Mouse (Mus musculus) intestine, embryonic 15.5 days (tissue): ENCODE results near the gene Sav1. TPM values are rescaled to one million over a fixed set of nuclear protein-coding genes. Genes with fewer than 3 reads are reported as not detected.
A peak's percentile ranks its signal among the peaks of the same experiment; 100 is the strongest.

Experiments used
- ATAC-seq: fragments of 200-750 bp; cut with Nextera tagmentation; 2 replicates; pipeline ENCODE4 v1.8.0; 2017; ENCODE audit warnings: moderate TSS enrichment, moderate library complexity
- H3K27ac ChIP-seq: fragments of 300-500 bp; sonication (generic); 2 replicates; pipeline ENCODE4 v1.5.1; 2015; ENCODE audit warnings: mild to moderate bottlenecking, inconsistent platforms
- H3K27me3 ChIP-seq: fragments of 300-500 bp; sonication (generic); replicated peaks from 2 replicates; pipeline ENCODE4 v1.6.1; 2015; ENCODE audit warnings: inconsistent platforms
- H3K36me3 ChIP-seq: fragments of 300-500 bp; sonication (generic); 2 replicates; pipeline ENCODE4 v1.6.1; 2015; ENCODE audit warnings: inconsistent platforms
- H3K4me1 ChIP-seq: fragments of 300-500 bp; sonication (generic); replicated peaks from 2 replicates; pipeline ENCODE4 v1.6.1; 2015; ENCODE audit warnings: inconsistent platforms
- H3K4me2 ChIP-seq: fragments of 300-500 bp; sonication (generic); replicated peaks from 2 replicates; pipeline ENCODE4 v1.6.1; 2015; ENCODE audit warnings: mild to moderate bottlenecking, inconsistent platforms
- H3K4me3 ChIP-seq: fragments of 300-500 bp; sonication (generic); replicated peaks from 2 replicates; pipeline ENCODE4 v1.5.1; 2015; ENCODE audit warnings: inconsistent platforms
- H3K9ac ChIP-seq: fragments of 300-500 bp; sonication (generic); 2 replicates; pipeline ENCODE4 v1.6.1; 2015; ENCODE audit warnings: inconsistent platforms
- H3K9me3 ChIP-seq: fragments of 300-500 bp; sonication (generic); 2 replicates; pipeline ENCODE4 v1.6.1; 2016; ENCODE audit warnings: inconsistent platforms
- WGBS: fragments of 180-500 bp; shearing (Covaris S2); methylation state at CpG from one replicate; pipeline ENCODE4 v1.1.7; 2015; 5-methylcytosine and 5-hydroxymethylcytosine counted together
- polyA plus RNA-seq: library from polyadenylated mRNA; unstranded; fragments of >200 nt; fragmentation: Nextera tagmentation; extraction: Ambion mirVana; gene quantifications from 2 replicates; pipeline ENCODE4 v1.2.1, GENCODE M21; 2015

The Sav1 gene
- polyA plus RNA-seq, result 5.1 and 5.6 TPM in 2 replicates

DNA sequence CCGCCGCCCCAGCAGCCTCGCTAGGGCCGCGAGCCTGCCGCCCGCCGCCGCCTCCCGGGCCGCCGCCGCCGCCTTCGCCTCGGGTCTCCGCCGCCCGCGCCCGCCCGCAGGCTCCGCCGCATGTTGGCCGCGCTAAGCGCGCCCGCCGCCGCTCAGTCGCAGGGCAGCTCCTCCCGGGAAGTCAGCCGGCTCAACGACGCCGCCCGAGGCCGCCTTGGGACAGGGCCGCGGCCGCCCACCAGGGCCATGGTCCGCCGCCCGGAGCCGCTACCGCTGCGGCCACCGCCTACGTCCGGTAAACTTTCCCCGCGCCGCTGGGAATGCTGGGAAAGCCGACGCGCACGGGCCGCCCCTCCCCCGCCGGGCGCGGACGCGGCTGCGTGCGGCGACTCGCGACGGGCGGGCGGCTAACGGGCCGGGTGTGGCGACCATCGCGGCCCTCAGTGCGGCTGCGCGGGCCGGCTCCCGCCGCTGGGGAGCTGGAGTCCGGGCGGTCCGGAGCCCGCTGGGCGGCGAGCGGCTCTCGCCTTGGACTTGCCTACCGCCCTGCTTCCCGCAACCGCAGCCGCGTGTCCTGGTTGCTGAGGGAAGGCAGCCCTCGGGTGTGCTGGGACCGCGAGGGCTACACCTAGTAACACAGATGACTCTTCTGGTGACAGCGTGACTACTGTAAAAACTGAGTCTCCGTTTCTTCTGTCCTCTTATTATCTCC is at the start of gene Sav1:
Gene Sav1 (minus strand): TSS at position 217 of the 712 bp plus-strand sequence.
- WGBS, result under 1% methylated on average over 89 of the region's 102 CpGs
- peak; percentile 97 for ATAC-seq
- H3K27me3 ChIP-seq, result no peaks in the 10 kb centered on the region
- peaks cover 3% of the 10 kb centered on the region; the same call in 1 of the 2 replicates for H3K36me3 ChIP-seq
- no peaks in the 10 kb centered on the region for H3K9me3 ChIP-seq
- peak within 1 kb of the TSS; percentile 80 for H3K4me2 ChIP-seq
- H3K27ac ChIP-seq, result peak within 1 kb of the TSS; percentile 91
- H3K4me3 ChIP-seq, result peak within 1 kb of the TSS; percentile 97
- no peaks in the 10 kb centered on the region for H3K4me1 ChIP-seq
- peak within 1 kb of the TSS; percentile 97 for H3K9ac ChIP-seq

DNA sequence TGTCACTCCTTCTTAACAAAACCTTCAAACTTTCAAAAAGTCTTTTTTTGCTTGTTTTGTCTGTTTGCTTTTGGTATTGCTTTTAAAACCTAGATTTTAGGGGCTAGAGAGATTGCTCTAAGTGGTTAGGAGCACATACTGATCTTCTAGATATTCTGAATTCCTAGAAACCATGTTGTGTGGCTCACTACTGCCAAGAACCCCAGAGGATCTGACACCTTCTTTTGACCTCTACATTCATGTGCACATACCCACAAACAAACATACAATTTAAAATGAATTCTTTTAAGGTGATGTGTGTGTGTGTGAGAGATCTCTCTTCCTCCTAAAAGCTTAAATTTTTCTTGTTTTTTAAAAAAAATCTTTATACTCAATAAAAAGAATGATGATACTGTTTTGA is 39.4 kb upstream of the Sav1 start:
- Histone ChIP-seq H3K36me3 (0 out of 2 replicates have a peak, but pooled peaks cover 2% of the 10 kb centered on the region), H3K4me1 (no peaks in the 10 kb centered on the region), H3K4me3 (no peak overlapping the region), H3K27me3 (no peaks in the 10 kb centered on the region), H3K9ac (no peak overlapping the region), H3K27ac (no peak overlapping the region), H3K4me2 (no peak overlapping the region), H3K9me3 (no peaks in the 10 kb centered on the region)
- ATAC-seq, result no peak

DNA sequence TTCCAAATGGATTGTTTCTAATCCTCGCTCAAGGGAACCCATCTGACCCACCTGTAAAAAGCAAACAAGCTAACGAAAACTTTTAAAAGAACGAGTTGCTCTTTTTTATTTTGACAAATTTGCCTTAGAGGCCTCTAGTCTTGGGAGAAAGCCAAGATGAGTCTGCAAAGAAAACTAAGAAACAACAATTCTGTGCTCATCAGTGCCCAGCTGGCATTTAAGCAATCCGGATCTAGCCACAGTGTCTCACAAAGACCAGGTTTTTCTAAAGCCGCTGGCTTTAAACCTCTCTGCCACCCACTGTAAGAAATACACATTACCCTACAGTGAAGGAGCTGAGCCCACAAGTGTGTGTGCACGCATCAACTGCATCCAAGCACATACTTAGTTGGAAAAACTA is 38.6 kb upstream of the Sav1 start:
- H3K4me1 ChIP-seq, result no peaks in the 10 kb centered on the region
- no peak for ATAC-seq
- H3K27me3 ChIP-seq, result no peaks in the 10 kb centered on the region
- H3K36me3 ChIP-seq, result peaks cover 7% of the 10 kb centered on the region; the same call in 1 of the 2 replicates
- no peak overlapping the region for H3K9ac ChIP-seq
- no peak overlapping the region for H3K4me3 ChIP-seq
- H3K9me3 ChIP-seq, result no peaks in the 10 kb centered on the region
- H3K4me2 ChIP-seq, result no peak overlapping the region
- H3K27ac ChIP-seq, result no peak overlapping the region
- WGBS, result 88% methylated on average over 6 of the region's 6 CpGs

DNA sequence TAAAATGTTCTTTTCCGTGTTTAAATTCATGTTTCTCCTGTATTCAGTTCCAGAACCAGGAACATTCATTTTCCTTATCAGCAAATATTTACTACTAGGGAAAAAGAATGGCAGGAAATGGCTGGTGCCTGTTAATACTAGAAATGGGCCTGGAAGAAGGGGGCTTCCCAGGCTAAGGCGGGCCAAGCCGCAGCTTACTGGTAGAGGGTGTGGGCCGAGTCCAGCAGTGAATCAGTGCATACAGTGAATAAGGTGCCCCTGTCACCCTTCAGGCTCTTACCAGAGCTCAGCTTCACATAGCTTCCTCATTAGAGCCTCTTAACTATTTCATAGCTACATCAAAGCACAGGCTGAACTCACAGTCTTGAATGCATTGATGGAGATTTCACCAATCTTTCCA is 36.8 kb upstream of the Sav1 start:
- H3K4me2 ChIP-seq, result no peak overlapping the region
- no peaks in the 10 kb centered on the region for H3K27me3 ChIP-seq
- H3K4me3 ChIP-seq, result no peak overlapping the region
- H3K27ac ChIP-seq, result no peak overlapping the region
- 83% methylated on average over 4 of the region's 4 CpGs for WGBS
- H3K9me3 ChIP-seq, result no peaks in the 10 kb centered on the region
- H3K9ac ChIP-seq, result no peak overlapping the region
- H3K36me3 ChIP-seq, result peaks cover 12% of the 10 kb centered on the region; the same call in 1 of the 2 replicates
- no peak for ATAC-seq
- H3K4me1 ChIP-seq, result no peaks in the 10 kb centered on the region

DNA sequence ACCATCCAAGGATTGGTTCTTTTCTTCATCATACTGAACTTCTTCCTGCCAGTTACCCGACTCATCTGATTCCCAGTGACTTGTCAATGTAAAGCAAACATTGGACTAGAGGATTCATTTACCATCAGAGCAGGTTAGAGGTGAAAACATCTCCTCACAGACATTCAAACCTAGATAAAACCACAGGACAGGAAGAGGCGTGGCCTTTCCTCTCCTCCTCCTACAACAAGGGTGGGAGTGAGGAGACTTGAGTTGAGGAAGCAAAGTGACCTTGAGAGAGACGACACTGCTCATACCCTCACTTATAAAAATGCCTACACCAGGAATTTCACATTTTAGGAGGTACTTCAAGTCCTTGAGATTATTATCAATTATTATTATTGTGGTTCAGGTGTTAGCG is 31.4 kb upstream of the Sav1 start:
- no peaks in the 10 kb centered on the region for H3K27me3 ChIP-seq
- no peak overlapping the region for H3K9ac ChIP-seq
- H3K36me3 ChIP-seq, result peaks cover 14% of the 10 kb centered on the region; the same call in 1 of the 2 replicates
- 73% methylated on average over 4 of the region's 4 CpGs for WGBS
- no peak for ATAC-seq
- H3K9me3 ChIP-seq, result no peaks in the 10 kb centered on the region
- no peak overlapping the region for H3K4me3 ChIP-seq
- no peaks in the 10 kb centered on the region for H3K4me1 ChIP-seq
- no peak overlapping the region for H3K4me2 ChIP-seq
- no peak overlapping the region for H3K27ac ChIP-seq

DNA sequence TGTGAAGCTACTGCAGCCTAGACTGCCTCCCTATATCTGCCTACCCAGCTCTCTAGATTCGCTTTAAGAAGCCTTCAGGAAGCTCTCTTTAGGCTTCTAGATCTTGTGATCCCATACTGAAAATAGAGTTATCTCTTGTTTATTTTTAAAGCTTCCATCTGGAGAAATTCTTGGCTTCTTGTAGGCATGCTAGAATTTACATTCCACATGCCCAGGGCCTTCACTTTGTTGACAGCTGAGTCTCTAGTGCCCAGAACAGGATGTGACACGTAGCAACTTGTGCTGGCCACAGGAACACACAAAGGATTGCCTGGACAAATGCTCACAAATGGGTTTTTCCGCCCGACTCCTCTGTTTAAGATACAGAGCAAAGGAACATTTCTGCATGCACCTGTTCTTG is 29.1 kb upstream of the Sav1 start:
- Histone ChIP-seq H3K9me3 (no peaks in the 10 kb centered on the region), H3K36me3 (peaks cover 13% of the 10 kb centered on the region; the same call in 1 of the 2 replicates), H3K27me3 (no peaks in the 10 kb centered on the region), H3K4me3 (no peak overlapping the region), H3K27ac (no peak overlapping the region), H3K4me2 (no peak overlapping the region), H3K4me1 (no peaks in the 10 kb centered on the region), H3K9ac (no peak overlapping the region)
- 60% methylated on average over 4 of the region's 4 CpGs for WGBS
- no peak for ATAC-seq

DNA sequence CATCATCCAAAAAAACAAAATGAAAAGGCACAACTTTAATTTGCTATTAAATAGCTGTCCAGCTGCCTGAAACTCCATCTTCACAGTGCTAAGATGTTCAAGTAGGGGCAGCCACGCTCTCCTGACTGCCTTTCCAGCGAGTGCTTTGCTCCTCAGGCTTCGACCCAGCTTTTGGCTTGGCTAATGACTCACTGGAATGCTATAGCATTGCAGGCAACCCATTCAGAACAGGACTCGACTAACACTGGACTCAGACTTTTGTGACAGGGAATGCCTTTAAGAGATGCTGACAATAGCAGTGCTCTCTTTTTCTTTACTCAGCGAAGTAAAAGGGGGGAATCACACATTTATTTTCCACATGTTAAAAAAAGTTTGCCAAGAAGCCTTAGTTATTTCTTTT is 24.9 kb upstream of the Sav1 start:
- Histone ChIP-seq H3K9me3 (no peaks in the 10 kb centered on the region), H3K9ac (no peak overlapping the region), H3K27ac (no peak overlapping the region), H3K4me2 (no peak overlapping the region), H3K4me3 (no peak overlapping the region), H3K36me3 (peaks cover 6% of the 10 kb centered on the region; the same call in 1 of the 2 replicates), H3K4me1 (no peaks in the 10 kb centered on the region), H3K27me3 (no peaks in the 10 kb centered on the region)
- no peak for ATAC-seq
- whole genome bisulfite sequencing, result 80% methylated on average over 5 of the region's 5 CpGs

DNA sequence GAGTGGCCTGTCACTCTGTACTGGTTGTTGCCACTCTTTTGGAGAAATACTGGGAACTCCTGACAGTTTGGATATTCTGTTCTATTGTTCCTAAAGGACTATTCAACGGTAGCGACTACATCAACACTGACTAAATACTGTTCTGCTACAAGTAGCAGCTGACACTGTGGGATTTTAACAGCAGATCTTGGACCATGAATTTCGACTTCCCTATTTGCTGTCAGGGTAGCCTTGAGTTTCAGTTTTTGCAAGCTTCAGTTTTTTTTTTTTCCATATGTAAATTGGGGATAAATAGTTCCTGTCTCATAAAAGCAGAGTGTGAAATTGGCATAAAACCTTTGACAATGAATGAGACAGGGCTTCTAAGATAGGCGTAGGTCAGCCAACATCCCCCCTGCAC is 23.6 kb upstream of the Sav1 start:
- Histone ChIP-seq H3K4me3 (no peak overlapping the region), H3K36me3 (peaks cover 3% of the 10 kb centered on the region; the same call in 1 of the 2 replicates), H3K27ac (no peak overlapping the region), H3K9ac (no peak overlapping the region), H3K4me1 (no peaks in the 10 kb centered on the region), H3K27me3 (no peaks in the 10 kb centered on the region), H3K9me3 (no peaks in the 10 kb centered on the region), H3K4me2 (no peak overlapping the region)
- no peak for ATAC-seq
- 98% methylated on average over 4 of the region's 4 CpGs for WGBS

DNA sequence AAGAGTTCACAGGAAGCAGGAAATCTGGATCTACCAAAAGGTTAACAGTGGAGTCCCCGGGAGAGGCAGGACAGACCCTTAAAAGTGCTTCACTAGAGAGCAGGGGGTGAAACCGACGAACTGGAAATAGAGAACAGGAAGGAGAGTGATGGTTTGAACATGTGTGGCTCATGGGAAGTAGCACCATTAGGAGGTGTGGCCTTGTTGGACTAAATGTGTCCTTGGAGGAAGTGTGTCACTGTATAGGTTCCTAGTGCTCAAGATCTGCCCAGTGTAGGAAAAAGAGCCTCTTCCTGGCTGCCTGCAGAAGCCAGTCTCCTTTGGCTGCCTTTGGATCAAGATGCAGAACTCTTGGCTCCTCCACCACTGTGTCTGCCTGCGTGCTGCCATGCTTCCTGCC is 18.3 kb upstream of the Sav1 start:
- H3K4me1 ChIP-seq, result no peaks in the 10 kb centered on the region
- H3K4me2 ChIP-seq, result no peak overlapping the region
- H3K27ac ChIP-seq, result no peak overlapping the region
- WGBS, result 90% methylated on average over 4 of the region's 4 CpGs
- no peak overlapping the region for H3K4me3 ChIP-seq
- H3K9ac ChIP-seq, result no peak overlapping the region
- no peaks in the 10 kb centered on the region for H3K36me3 ChIP-seq
- H3K27me3 ChIP-seq, result no peaks in the 10 kb centered on the region
- ATAC-seq, result no peak
- no peaks in the 10 kb centered on the region for H3K9me3 ChIP-seq

DNA sequence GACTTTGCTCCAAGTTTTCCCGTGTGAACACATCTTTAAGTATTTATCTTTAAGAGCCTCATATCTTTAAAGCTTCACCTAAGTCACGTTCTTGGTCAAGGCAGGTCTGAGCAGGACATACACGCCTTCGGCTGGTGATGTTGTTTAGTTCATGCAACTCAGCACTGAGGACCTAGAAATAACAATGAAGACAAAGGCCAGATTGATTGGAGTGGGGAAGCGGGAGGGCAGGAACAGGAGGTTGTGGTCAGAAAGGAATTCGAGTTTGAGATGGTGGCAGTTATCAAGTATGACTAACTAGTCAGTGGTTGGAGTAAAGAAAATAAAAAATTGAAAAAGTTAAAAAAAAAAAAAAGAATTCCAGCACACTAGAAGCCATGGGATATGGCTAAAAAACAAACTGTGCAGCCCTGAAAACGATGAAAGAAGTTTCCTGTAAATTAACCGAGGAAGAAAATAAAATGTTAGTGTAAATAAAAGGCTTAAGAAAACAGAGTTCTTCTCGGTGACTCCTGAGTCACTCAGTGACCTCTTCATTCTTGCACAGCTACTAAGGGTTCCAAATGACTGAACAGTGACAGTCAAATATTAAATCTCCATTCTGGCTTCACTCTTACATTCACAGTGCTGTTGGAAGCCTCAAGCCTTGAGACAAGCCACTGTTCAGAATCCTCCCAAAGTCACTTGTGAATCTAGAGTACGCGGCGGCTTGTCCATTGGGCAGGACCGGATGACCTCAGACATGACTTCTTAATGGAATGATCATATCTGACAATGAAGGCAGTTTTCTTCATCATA is 11.6 kb upstream of the Sav1 start:
- Histone ChIP-seq H3K9me3 (no peaks in the 10 kb centered on the region), H3K4me2 (no peak overlapping the region), H3K4me1 (no peaks in the 10 kb centered on the region), H3K4me3 (no peak overlapping the region), H3K27ac (no peak overlapping the region), H3K9ac (no peak overlapping the region), H3K27me3 (no peaks in the 10 kb centered on the region), H3K36me3 (no peaks in the 10 kb centered on the region)
- 77% methylated on average over 13 of the region's 13 CpGs for WGBS
- ATAC-seq, result no peak

DNA sequence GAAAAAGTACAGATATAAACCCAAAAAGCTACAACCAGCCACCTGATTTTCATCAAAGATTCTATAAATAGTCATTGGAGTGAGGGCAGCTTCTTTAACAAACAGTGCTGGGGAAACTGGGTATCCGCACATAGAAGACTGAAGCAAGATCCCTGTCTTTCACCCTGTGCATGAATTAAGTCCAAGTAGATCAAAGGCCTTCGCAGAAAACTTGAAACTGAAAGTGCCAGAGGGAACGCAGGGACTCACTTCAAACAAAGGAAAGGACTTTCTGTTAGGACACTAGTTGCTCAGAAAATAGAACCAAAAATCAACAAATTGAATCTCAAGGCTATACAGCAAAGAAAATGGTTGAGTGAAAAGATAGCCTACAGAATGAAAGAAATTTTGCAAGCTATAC is 8.6 kb upstream of the Sav1 start:
- no peak overlapping the region for H3K9ac ChIP-seq
- no peak overlapping the region for H3K4me3 ChIP-seq
- no peaks in the 10 kb centered on the region for H3K4me1 ChIP-seq
- no peaks in the 10 kb centered on the region for H3K9me3 ChIP-seq
- H3K36me3 ChIP-seq, result no peaks in the 10 kb centered on the region
- H3K27me3 ChIP-seq, result no peaks in the 10 kb centered on the region
- WGBS, result 79% methylated on average over 3 of the region's 3 CpGs
- H3K4me2 ChIP-seq, result no peak overlapping the region
- no peak for ATAC-seq
- H3K27ac ChIP-seq, result no peak overlapping the region

DNA sequence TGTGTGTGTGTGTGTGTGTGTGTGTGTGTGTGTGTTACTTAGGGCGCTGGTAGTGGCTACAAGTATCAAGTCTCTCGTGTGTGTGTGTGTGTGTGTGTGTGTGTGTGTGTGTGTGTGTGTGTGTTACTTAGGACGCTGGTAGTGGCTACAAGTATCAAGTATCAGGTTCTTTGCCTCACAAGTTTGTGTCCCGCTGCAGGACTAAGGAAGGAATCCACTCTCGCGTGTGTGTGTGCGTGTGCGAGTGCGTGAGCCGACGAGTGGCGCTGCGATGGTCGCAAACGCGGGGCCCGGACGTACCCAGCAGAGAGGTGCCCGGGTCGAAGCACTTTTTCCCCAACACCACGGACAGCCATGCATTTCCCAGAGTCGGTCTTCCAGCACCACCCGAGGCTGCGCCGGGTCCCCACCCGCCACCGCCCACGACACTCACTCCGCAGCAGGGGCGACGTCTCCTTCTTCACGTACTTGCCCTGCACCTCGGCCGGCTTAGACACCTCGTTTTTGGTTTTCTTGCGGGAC is 500 bp downstream of the Sav1 start:
- peak overlapping the region; percentile 97 for H3K4me3 ChIP-seq
- H3K9ac ChIP-seq, result peak overlapping the region; percentile 97
- ATAC-seq, result peak; percentile 64
- under 1% methylated on average over 34 of the region's 36 CpGs for WGBS
- peaks cover 3% of the 10 kb centered on the region; the same call in 1 of the 2 replicates for H3K36me3 ChIP-seq
- no peaks in the 10 kb centered on the region for H3K9me3 ChIP-seq
- H3K27ac ChIP-seq, result peak overlapping the region; percentile 91
- H3K27me3 ChIP-seq, result no peaks in the 10 kb centered on the region
- H3K4me2 ChIP-seq, result peak overlapping the region; percentile 80
- H3K4me1 ChIP-seq, result no peaks in the 10 kb centered on the region
